Mouse (Mus musculus): Measurements from ENCODE around the gene Mbd5.
A peak's percentile ranks its signal among the peaks of the same experiment; 100 is the strongest.
"Not testable (repeated sequence)": the region's sequence is repeated elsewhere in the genome, so short reads cannot be mapped to it uniquely, and the experiment has no call there.

Mbd5 gene

DNA sequence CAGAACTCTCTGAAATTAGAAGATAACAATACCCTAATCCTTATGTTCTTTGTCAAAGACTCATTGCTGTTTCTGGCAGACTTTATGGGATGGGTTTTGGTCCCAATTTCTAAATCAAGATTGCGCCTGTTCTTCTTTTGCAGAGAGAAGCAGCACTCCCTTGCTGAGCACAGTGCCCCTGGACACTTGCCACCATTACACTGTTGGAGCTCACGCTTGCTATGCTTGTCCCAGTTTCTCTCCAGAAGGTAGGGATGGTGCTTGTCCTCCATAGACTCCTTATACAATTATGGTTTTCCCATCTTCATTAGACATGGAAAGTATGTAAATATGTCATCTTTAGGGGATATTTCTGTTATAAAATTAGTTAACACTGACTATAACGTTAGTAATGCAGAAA is 220.5 kb downstream of the Mbd5 start:
- DNase-seq, result no peak

DNA sequence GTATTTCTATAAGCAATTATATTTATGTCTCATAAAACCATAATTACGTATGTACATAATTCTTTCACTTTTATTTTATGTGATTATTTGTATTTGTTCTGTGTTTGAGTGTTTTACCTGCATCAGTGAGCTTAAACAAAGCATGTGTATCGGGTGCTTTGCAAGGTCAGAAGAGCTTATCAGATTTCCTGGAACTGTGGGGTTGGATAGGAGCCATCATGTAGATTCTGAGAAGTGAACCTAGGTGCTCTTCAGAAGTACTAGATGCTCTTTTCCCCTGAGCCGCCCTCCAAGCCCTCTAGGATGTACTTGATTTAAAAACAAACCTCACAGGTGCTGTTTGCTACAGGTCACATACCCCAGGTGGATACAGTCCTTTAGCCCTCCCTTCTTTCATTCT is 227.7 kb downstream of the Mbd5 start:
- no peak for DNase-seq

GRCm38 (mm10) chr2:49190984-49191383 is 241.7 kb downstream of the Mbd5 start:
- DNase-seq, result no peak

- DNase-seq, result no peak
Observed at GRCm38 (mm10) chr2:49191695-49192094, 242.4 kb downstream of the Mbd5 start.

DNA sequence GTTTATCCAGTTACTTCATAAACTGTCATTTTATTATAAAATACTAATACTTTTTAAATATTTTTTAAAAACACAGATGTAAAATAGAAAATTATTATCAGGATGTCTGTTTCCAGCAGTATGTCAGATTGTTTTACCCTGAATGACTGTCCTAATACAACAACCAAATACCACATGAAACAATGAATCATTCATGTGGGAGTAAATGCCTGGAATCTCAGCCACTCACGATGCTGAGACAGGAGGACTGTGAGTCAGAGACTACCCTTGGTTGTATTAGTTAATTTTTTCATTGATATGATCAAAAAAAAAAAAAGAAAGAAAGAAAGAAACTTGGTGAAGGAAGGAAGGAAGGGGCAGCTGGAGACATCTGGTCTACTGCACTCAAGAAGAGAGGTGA is 254.8 kb downstream of the Mbd5 start:
- no peak for DNase-seq

- not testable (repeated sequence) for DNase-seq
Observed at GRCm38 (mm10) chr2:49205692-49206091, 256.4 kb downstream of the Mbd5 start.

DNA sequence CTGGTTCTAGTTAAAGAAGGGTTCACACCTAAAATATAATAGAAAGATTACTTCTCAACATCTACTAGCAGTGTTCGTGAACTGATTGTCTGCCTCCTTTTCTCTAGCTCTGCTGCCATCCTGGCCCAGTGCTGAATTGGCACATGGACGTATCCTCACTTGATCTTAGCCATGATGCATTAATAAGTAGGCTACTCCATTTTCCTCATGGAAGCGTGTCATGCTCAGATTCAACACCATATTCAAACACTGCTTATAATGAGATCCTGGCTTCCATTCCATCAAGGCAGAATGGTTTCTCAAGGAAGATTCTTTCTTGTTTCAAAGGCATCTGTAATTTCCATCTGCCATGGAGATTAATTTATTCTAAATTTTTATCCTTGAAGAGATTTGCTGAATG is 260.0 kb downstream of the Mbd5 start:
- no peak for DNase-seq

- DNase-seq, result no peak
Observed at GRCm38 (mm10) chr2:49210408-49210807, 261.1 kb downstream of the Mbd5 start.

DNA sequence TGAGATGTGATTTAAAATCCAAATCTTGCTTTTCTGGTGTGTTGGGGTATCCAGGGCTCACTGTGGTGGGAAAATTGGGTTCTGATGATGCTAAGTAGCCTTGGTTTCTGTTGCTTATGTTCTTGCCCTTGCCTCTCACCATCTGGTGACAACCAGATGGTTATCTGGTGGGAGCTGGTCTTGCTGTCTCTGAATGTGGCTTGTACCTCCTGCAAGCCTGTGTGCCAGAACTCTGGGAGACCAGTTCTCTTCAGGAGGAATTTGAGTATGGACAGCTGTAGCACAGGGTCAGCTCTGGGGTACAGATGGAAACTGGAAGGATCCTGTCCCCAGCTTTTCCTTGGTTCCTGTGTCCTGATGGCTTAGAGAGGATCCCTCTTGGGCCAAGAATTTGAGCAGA is 280.4 kb downstream of the Mbd5 start:
- no peak for DNase-seq

DNA sequence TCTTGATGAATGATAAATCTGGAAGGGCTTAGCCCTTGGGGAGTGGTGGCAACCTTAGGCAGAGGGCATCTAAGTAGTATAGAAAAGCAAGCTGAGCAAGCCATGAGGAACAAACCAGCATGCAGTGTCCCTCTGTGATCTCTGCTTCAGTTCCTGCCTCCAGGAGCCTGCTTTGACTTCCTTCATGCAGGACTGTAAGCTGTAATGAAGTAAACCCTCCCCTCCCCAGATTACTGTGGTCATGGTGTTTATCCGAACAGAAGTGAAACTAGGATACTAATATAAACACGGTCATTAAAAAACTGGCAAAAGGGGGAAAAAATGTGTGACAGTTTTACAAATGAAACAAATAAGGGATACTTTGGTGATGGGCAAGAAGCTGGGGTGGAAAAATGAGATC is 284.8 kb downstream of the Mbd5 start:
- DNase-seq, result no peak

- DNase-seq, result no peak
Observed at GRCm38 (mm10) chr2:49241715-49242114, 292.4 kb downstream of the Mbd5 start.

- no peak for DNase-seq
Observed at GRCm38 (mm10) chr2:49264092-49264491, 314.8 kb downstream of the Mbd5 start.

- DNase-seq, result no peak
Observed at GRCm38 (mm10) chr2:49272295-49272967, 323.1 kb downstream of the Mbd5 start.

- DNase-seq, result no peak
Observed at GRCm38 (mm10) chr2:49276017-49276722, 326.9 kb downstream of the Mbd5 start.

- DNase-seq, result no peak
Observed at GRCm38 (mm10) chr2:49280496-49280895, 331.2 kb downstream of the Mbd5 start.

DNA sequence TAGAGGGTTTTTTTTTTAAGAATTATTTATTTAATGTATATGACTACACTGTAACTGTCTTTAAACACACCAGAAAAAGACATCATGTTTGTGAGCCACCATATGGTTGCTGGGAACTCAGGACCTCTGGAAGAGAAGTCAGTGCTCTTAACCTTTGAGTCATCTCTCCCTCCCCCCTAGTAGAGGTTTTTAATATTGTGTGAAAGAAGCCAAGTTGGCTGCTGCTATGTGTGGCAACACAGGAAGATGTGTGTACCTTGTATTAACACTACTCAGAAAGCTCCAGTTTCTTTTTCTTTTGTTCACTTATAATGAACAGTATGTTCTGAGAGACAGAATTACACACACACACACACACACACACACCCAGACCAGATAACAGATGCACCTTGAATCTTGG is 334.3 kb downstream of the Mbd5 start:
- DNase-seq, result no peak

DNA sequence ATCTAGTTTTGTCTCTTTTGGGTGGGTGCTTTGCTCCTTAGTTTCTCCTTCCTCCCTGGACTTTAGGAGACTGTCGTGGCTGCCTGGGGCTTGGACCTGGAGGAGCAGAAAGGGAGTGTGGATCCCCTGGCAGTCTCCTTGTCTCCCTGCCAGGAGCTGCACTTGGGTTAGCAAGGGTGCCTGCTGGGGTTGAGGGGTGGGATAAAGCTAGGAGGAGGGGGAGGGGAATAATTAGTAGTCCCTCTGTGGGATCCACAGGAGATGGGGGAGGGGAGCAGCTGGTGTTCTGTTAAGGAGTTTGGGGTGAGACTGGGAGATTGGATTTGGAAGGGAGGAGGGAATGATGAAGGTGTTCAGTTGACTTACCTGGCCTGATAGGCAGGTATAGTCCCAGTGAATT is 337.7 kb downstream of the Mbd5 start:
- DNase-seq, result no peak

- no peak for DNase-seq
Observed at GRCm38 (mm10) chr2:49291709-49292108, 342.4 kb downstream of the Mbd5 start.

- peak; percentile 84 for DNase-seq
Observed at GRCm38 (mm10) chr2:49312629-49313447, 363.5 kb downstream of the Mbd5 start.

- no peak for DNase-seq
Observed at GRCm38 (mm10) chr2:49333594-49333993, 384.3 kb downstream of the Mbd5 start.

DNA sequence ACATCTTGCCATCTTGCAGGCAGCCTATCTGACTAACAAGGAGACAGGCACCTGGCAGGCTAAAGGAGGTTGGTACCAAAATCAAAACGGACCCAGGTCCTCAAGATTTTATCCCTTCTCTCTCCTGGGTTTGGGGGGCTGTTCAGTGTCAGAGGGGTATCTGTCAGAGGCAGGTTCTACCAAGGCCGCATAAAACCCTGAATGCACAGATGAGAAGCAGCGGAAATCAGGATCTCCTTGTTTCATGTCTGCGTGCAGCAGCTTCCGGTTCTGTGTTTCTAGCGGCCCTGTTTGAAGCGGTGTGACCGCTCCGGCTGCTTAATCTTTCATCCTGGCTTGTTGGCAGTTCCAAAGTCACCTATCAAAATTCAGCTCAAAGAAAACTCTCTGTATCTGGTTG is 386.0 kb downstream of the Mbd5 start:
- DNase-seq, result no peak

DNA sequence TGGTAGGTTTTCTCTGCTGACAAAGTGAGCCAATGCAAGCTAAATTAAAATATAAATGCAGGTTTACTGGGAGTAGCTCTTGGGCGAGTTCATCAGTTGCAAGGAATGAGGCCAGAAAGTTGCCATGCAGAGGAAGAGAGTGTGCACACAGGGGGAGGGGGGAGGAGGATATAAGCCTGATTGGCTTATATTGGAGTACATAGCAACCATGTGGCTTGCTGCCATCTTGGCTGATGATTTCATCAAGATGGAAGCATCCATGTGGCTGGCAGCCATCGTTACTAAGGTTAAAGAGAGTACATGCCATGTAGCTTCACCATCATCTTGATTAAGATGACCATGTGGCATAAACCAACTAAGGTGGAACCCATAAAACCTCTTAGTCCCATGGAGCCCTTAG is 395.0 kb downstream of the Mbd5 start:
- no peak for DNase-seq

- no peak for DNase-seq
Observed at GRCm38 (mm10) chr2:49345786-49346185, 396.5 kb downstream of the Mbd5 start.

DNA sequence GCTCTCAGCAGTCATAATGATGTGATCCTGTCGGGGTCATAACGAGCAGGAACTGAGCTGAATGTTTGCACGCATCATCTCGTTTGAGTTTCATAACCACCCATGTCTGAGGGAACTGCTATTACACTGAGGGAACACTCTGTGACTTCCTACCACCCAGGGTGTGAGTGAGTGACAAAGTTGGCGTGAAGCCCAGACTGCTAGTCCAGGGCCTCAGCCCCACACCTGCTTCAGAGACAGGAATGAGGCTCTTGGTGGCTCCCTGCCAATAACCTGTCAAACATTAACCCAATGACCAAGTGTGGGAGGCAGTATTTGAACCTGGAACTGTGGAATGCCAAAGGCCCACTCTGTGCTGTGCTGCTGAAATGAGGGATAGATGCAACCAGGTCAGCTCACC is 400.5 kb downstream of the Mbd5 start:
- DNase-seq, result no peak
